Mouse (Mus musculus): Measurements from ENCODE around the gene Otof. TPM values are rescaled to one million over a fixed set of nuclear protein-coding genes. Genes with fewer than 3 reads are reported as not detected.

Gene Otof
- polyA plus RNA-seq, 1 experiment from 2014 or later: not detected

GRCm38 (mm10) chr5:30476534-30476933 is 14.8 kb upstream of the Otof start:
- CTCF ChIA-PET: interaction anchor here (1.3 to 1.4 kb wide), 2 partner anchors 11 to 25 kb away, joined by 3 to 4 read pairs; no protein-coding TSS in a partner anchor
- peaks cover 10% of the 10 kb centered on the region for H3K27me3 ChIP-seq
- DNase-seq (ENCODE audit: low read depth, low spot score) (no peak), ATAC-seq (no peak)
- TF ChIP-seq CTCF (IDR thresholded peaks at IDR 0.05): peak; percentile 91
- in situ Hi-C loops (cut with MboI; ENCODE audit: low pct_unique_long_range_greater_than_20kb): loop anchor here (5.0 kb wide), 1 partner anchor 264 kb away; no protein-coding TSS in a partner anchor
- POLR2A ChIA-PET: no interaction called here

GRCm38 (mm10) chr5:30472148-30472547 is 10.4 kb upstream of the Otof start:
- no peak for ATAC-seq
- H3K27me3 ChIP-seq: peaks cover 18% of the 10 kb centered on the region
- DNase-seq (ENCODE audit: low read depth, low spot score): no peak
- TF ChIP-seq CTCF (IDR thresholded peaks at IDR 0.05): no peak
- ChIA-PET POLR2A (no interaction called here), CTCF (interaction anchor here (2.1 kb wide), 1 partner anchor 11 kb away, joined by 5 read pairs; no protein-coding TSS in a partner anchor)
- in situ Hi-C loops (cut with MboI; ENCODE audit: low pct_unique_long_range_greater_than_20kb): no loop called here

- ATAC-seq (no peak), DNase-seq (ENCODE audit: low read depth, low spot score) (no peak)
- H3K27me3 ChIP-seq: peaks cover 31% of the 10 kb centered on the region
- ChIA-PET POLR2A (no interaction called here), CTCF (no interaction called here)
- in situ Hi-C loops (cut with MboI; ENCODE audit: low pct_unique_long_range_greater_than_20kb): no loop called here
- TF ChIP-seq CTCF (IDR thresholded peaks at IDR 0.05): no peak
Measured at GRCm38 (mm10) chr5:30470454-30470853, 8.7 kb upstream of the Otof start.

GRCm38 (mm10) chr5:30466315-30466714 is 4.6 kb upstream of the Otof start:
- no peak for DNase-seq (ENCODE audit: low read depth, low spot score)
- in situ Hi-C loops (cut with MboI; ENCODE audit: low pct_unique_long_range_greater_than_20kb): no loop called here
- H3K27me3 ChIP-seq: peaks cover 51% of the 10 kb centered on the region
- TF ChIP-seq CTCF (IDR thresholded peaks at IDR 0.05): no peak
- ChIA-PET CTCF (no interaction called here), POLR2A (no interaction called here)
- ATAC-seq: no peak

- in situ Hi-C loops (cut with MboI; ENCODE audit: low pct_unique_long_range_greater_than_20kb): no loop called here
- TF ChIP-seq CTCF (IDR thresholded peaks at IDR 0.05): no peak
- ATAC-seq: no peak
- ChIA-PET CTCF (no interaction called here), POLR2A (no interaction called here)
- DNase-seq (ENCODE audit: low read depth, low spot score): no peak
- H3K27me3 ChIP-seq: peaks cover 56% of the 10 kb centered on the region
Measured at GRCm38 (mm10) chr5:30465861-30466260, 4.1 kb upstream of the Otof start, which contains the start of gene 1700001C02Rik. TSS of gene 1700001C02Rik (plus strand) at chr5:30466047.

GRCm38 (mm10) chr5:30460155-30460554 is 1.6 kb downstream of the Otof start:
- no peak for TF ChIP-seq CTCF (IDR thresholded peaks at IDR 0.05)
- in situ Hi-C loops (cut with MboI; ENCODE audit: low pct_unique_long_range_greater_than_20kb): no loop called here
- CTCF ChIA-PET: interaction anchor here (0.9 kb wide), 1 partner anchor 11 kb away, joined by 3 read pairs; no protein-coding TSS in a partner anchor
- no peak for ATAC-seq
- H3K27me3 ChIP-seq: peaks cover 57% of the 10 kb centered on the region
- DNase-seq (ENCODE audit: low read depth, low spot score): no peak
- POLR2A ChIA-PET: no interaction called here

GRCm38 (mm10) chr5:30456056-30456455 is 5.7 kb downstream of the Otof start:
- ATAC-seq (no peak), DNase-seq (ENCODE audit: low read depth, low spot score) (no peak)
- ChIA-PET POLR2A (no interaction called here), CTCF (no interaction called here)
- no peak for TF ChIP-seq CTCF (IDR thresholded peaks at IDR 0.05)
- in situ Hi-C loops (cut with MboI; ENCODE audit: low pct_unique_long_range_greater_than_20kb): no loop called here
- peaks cover 49% of the 10 kb centered on the region for H3K27me3 ChIP-seq

GRCm38 (mm10) chr5:30444327-30444895 is 17.3 kb downstream of the Otof start:
- peaks cover 60% of the 10 kb centered on the region for H3K27me3 ChIP-seq
- CTCF ChIA-PET: interaction anchor here (1.0 kb wide), 1 partner anchor 52 kb away, joined by 3 read pairs; no protein-coding TSS in a partner anchor
- ATAC-seq (no peak), DNase-seq (ENCODE audit: low read depth, low spot score) (no peak)
- POLR2A ChIA-PET: no interaction called here
- in situ Hi-C loops (cut with MboI; ENCODE audit: low pct_unique_long_range_greater_than_20kb): no loop called here
- TF ChIP-seq CTCF (IDR thresholded peaks at IDR 0.05): no peak

GRCm38 (mm10) chr5:30442196-30442595 is 19.5 kb downstream of the Otof start:
- DNase-seq (ENCODE audit: low read depth, low spot score) (no peak), ATAC-seq (no peak)
- CTCF ChIA-PET: no interaction called here
- in situ Hi-C loops (cut with MboI; ENCODE audit: low pct_unique_long_range_greater_than_20kb): no loop called here
- no peak for TF ChIP-seq CTCF (IDR thresholded peaks at IDR 0.05)
- H3K27me3 ChIP-seq: peaks cover 58% of the 10 kb centered on the region
- POLR2A ChIA-PET: no interaction called here

- TF ChIP-seq CTCF (IDR thresholded peaks at IDR 0.05): no peak
- in situ Hi-C loops (cut with MboI; ENCODE audit: low pct_unique_long_range_greater_than_20kb): no loop called here
Measured at GRCm38 (mm10) chr5:30440308-30440906, 21.3 kb downstream of the Otof start.

GRCm38 (mm10) chr5:30438931-30439330 is 22.8 kb downstream of the Otof start:
- DNase-seq (ENCODE audit: low read depth, low spot score): no peak
- ChIA-PET CTCF (no interaction called here), POLR2A (no interaction called here)
- no peak for TF ChIP-seq CTCF (IDR thresholded peaks at IDR 0.05)
- in situ Hi-C loops (cut with MboI; ENCODE audit: low pct_unique_long_range_greater_than_20kb): no loop called here
- ATAC-seq: no peak
- peaks cover 48% of the 10 kb centered on the region for H3K27me3 ChIP-seq

More at GRCm38 (mm10) chr5:30440308-30440906, 21.3 kb downstream of the Otof start:
- DNase-seq (ENCODE audit: low read depth, low spot score) (no peak), ATAC-seq (no peak)
- H3K27me3 ChIP-seq: peaks cover 57% of the 10 kb centered on the region
- POLR2A ChIA-PET: no interaction called here
- CTCF ChIA-PET: no interaction called here

Measured in Patski (cell line).